Mouse (Mus musculus) lung, postnatal 4 days (tissue): ENCODE measurements around the gene Taf12.

Experiments
- DNase-seq, 2 experiments: peaks; one replicate each; pipeline ENCODE4 v3.0.0; 2021

The Taf12 gene

DNA sequence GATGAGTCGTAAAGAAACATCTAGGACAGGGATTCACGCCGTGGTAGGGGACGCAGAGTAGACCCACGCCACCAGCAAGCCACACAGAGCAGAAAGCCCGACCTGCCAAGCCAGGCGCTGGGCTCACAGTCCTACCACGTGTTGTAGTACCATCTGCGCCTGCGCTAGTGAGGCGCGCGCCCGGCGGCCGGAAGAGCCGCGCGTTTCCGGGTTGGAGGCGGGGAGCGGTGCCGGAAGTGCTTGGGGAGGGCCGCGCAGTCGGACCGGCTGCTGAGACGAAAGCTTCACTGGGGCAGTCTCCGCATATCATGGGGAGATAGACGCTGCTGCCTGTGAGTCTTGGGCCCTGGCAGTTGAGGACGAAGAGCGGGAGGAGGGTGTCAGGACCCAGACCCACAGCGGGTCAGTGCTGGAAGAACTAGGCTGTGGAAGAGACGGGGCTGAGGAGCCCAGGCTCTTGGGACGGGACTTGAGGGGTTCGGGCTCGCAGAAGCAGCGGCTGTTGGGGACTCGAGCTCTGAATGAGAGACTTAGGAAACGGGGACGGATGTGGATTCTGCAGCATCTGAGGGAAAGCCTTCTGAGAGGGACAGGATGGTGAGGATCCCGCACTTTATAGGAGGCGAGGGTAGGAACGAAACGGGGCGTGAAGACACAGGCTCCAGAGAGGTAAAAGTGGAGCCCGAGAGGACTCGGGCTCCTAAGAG is at the start of gene Taf12:
Taf12 (plus strand) TSS at position 220 of the 707 bp plus-strand sequence.
- DNase-seq = peak; percentile 94 to 96

DNA sequence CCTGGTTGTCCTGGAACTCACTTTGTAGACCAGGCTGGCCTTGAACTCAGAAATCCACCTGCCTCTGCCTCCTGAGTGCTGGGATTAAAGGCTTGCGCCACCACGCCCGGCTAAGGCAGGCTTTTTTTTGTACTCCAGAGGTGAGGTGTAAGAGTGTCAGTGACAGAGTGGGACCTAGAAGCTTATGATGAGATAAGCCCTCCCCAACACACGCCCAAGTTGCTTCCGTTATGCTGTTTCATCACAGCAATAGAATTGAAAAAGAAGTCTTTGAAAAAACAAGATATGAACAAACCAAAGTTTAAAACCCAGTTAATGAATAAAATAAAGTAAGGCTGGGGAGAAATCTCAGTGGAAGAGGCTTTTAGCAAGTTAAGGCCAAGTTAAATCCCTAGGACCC is 43.8 kb upstream of the Taf12 start:
- no peak for DNase-seq

- DNase-seq = no peak
Measured at GRCm38 (mm10) chr4:132234710-132235109, 39.5 kb upstream of the Taf12 start.

DNA sequence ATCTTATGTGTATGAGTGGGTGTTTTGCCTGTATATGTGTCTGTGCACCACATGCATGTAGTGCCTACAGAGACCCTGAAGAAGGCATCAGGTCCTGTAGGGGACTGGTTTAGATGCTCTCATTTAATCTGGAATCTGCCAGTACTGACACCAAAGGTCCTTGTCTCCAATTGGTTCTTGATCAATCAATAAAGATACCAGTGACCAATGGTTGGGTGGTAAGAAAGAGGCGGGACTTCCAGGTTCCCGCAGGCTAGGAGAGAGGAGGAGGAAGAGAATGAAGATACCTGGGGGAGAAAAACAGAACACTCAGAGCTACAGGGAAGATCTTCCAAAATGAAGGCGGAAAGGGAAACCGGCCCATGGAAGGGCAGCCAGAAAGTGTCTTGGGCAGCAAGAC is 35.8 kb upstream of the Taf12 start:
- DNase-seq = no peak

DNA sequence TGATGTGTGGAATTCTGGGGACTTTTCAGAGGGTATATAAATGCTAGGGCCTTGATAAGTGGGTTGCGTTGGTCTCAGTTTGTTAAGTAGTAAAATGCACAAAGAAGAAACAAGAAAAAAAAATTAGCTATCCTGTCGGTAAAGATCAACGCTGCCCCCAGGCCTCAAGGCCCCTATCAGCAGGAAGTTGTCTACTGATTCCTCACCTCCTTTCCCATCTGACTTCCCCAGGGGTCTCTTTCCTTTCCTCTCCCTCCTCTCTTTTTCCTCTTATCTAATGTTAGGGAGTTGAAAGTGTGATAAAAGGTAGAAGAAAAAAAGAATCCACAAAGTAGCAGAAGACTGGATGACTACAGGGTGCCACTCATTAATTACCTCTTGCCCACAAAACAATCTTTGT is 33.8 kb upstream of the Taf12 start:
- DNase-seq = no peak

- DNase-seq = no peak
Measured at GRCm38 (mm10) chr4:132241208-132241607, 33.0 kb upstream of the Taf12 start.

DNA sequence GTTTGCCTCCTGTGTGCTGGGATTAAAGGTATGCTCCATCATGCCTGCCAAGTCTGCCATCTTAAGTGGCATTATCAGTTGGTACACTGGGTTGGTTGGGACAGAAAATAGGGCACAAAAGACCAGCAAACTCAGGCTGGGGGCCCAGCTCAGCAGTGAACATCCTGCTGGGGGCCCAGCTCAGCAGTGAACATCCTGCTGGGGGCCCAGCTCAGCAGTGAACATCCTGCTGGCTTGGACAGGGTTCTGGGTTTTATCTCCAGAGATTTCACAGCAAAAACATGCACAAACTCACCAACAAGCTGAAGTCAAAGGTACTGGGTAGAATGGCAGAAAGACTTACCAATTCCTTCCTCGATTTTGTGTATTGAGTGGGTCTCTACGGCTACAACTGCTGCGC is 28.5 kb upstream of the Taf12 start:
- no peak for DNase-seq

- peak; percentile 46 to 70 for DNase-seq
Measured at GRCm38 (mm10) chr4:132247451-132247997, 26.7 kb upstream of the Taf12 start.

- DNase-seq = no peak
Measured at GRCm38 (mm10) chr4:132251596-132251995, 22.6 kb upstream of the Taf12 start.

- no peak for DNase-seq
Measured at GRCm38 (mm10) chr4:132253128-132253527, 21.0 kb upstream of the Taf12 start.

- DNase-seq = no peak
Measured at GRCm38 (mm10) chr4:132253622-132254021, 20.6 kb upstream of the Taf12 start.

DNA sequence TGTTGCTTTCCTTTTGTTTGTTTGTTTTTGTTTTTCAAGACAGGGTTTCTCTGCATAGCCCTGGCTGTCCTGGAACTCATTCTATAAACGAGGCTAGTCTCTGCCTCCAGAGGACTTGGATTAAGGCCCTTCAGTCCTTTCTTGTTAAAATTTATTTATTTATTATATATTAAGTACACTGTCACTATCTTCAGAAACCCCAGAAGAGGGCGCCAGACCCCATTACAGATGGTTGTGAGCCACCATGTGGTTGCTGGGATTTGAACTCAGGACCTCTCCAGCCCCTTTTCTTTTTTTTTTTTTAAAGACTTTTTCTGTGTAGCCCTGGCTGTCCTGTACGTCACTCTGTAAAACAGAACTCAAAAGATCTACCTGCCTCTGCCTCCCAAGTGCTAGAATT is 19.2 kb upstream of the Taf12 start:
- DNase-seq = no peak

DNA sequence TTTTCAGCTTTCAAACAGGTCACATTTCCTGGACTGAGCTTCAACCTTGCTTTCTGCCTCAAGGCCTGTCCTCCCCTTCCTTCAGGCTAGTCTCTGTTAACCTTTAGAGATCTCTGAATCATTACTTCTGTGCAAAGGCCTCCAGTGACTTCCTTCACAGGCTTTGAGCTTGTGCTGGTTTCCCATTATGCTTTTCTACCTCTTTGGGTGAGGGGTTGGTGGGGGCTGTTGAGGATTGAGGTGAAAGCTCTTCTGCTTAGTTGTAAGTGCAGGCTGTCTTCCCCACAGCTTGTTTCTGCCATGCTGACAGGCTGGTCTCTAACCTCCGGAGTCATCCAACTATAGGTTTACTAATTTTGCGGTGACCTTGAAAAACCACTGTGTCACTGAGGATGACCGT is 17.8 kb upstream of the Taf12 start:
- DNase-seq = no peak

- no peak for DNase-seq
Measured at GRCm38 (mm10) chr4:132259248-132259647, 14.9 kb upstream of the Taf12 start.

GRCm38 (mm10) chr4:132260404-132261379 is 13.5 kb upstream of the Taf12 start:
- DNase-seq = peak; percentile 70 to 87

GRCm38 (mm10) chr4:132261514-132262357 is 12.4 kb upstream of the Taf12 start, which contains the start of gene Gmeb1:
Gmeb1 (minus strand) TSS chr4:132261602.
- peak; percentile 83 to 90 for DNase-seq

GRCm38 (mm10) chr4:132262358-132262616 is 11.9 kb upstream of the Taf12 start:
- no peak for DNase-seq

- no peak for DNase-seq
Measured at GRCm38 (mm10) chr4:132263313-132263712, 10.9 kb upstream of the Taf12 start.

- no peak for DNase-seq
Measured at GRCm38 (mm10) chr4:132266835-132267349, 7.3 kb upstream of the Taf12 start.

GRCm38 (mm10) chr4:132268871-132269739 is 5.1 kb upstream of the Taf12 start:
- DNase-seq = no peak

GRCm38 (mm10) chr4:132269740-132270560 is 4.2 kb upstream of the Taf12 start:
- DNase-seq = peak; percentile 87 to 89
